Mouse (Mus musculus): ENCODE measurements around the gene Acr.

DNA sequence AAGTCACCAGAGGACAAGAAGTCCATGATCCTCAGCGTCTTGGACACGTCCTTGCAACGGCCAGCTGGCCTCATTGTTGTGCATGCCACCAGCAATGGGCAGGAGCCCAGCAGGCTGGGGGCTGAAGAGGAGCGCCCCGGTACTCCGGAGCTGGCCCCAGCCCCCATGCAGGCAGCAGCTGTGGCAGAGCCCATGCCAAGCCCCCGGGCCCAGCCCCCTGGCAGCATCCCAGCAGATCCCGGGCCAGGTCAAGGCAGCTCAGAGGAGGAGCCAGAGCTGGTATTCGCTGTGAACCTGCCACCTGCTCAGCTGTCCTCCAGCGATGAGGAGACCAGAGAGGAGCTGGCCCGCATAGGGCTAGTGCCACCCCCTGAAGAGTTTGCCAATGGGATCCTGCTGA, 19.3 kb upstream of the Acr start:
- TF ChIP-seq POLR2A (IDR thresholded peaks at IDR 0.05; ENCODE audit: insufficient read depth, low read length) (no peak), CTCF (IDR thresholded peaks at IDR 0.05; ENCODE audit: low read depth, low read length) (no peak)
